Mouse (Mus musculus): ENCODE measurements around the gene Cmbl.

The Cmbl gene

DNA sequence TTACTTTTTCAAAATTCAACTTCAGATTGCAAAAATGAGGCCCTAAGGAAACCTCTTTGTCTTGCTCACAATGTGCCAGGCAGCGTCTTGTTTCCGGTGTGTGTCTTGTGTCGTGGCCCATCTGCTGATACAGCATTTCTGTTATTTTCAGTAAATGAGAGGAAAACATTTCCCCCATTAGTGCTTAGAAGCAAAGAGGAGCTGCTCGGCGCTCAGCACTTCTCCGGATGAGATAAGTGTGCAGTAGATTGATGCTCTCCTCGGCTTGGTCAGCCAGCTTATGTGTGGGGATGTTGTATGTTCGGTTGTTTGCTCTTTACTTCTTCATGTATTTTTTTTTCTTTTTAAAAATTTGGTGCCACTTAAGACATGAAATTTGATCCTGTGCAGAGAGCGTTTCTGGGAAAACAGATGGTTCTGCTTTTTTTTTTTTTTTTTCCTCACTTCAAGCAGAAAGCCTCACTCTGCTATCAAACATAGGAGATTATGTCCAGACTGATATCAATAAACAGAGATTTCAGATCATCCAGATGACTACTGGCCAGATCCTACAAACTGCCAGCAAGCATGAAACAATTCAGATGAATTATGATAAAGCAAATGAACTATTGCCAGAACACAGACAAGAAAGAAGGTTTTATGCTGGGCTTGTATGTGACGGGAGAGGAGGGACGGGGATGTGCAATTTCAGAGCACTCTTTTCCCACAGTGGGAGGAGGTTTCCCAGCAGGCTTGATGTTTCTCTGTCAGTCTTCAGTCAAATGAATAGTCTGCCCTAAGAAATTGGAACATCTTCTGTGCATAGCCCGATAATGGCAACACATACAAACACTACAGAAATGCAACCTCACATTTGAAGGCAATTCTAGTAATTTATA is 62.3 kb downstream of the Cmbl start:
- no peak for DNase-seq

DNA sequence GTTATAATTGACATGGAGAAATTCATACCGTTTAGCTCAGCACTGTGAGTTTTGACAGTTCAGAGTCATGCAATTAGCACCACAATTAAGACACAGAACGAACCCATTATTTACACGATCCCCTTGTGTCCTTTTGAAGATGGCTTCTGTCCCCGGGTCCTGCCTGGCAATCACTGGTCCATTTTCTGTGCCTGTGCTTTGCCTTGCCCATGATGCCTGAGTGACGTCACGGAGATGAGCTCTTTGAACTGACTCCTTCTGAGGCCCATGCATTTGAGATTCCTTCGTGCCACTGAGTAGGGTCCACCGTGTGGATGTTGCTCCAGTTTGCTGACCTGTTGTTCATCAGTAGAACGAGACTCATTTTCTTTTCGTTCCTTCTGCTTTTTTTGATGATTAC is 63.0 kb downstream of the Cmbl start:
- no peak for DNase-seq

DNA sequence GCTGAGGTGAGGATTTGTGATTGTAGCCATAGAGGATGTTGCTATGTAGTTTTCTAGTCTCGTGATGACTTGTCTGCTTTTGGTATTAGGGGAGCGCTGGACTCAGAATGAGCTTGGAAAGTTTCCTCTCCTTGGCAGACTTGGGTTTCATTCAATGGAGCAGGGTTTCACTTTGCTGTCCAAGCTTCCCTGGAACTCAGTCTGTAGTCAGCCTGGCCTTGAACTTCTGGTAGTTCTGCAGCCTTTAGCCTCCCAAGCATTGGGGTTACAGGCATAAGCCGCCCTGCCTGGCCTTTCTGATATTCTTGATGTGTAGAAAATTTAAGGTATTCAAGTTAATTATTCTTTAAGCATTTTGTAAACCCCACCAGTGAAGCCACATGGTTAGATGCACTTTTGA is 64.4 kb downstream of the Cmbl start:
- DNase-seq = no peak

- DNase-seq = no peak
Observed at GRCm38 (mm10) chr15:31631396-31631858, 66.2 kb downstream of the Cmbl start.

- DNase-seq = no peak
Observed at GRCm38 (mm10) chr15:31632478-31632877, 67.3 kb downstream of the Cmbl start.

DNA sequence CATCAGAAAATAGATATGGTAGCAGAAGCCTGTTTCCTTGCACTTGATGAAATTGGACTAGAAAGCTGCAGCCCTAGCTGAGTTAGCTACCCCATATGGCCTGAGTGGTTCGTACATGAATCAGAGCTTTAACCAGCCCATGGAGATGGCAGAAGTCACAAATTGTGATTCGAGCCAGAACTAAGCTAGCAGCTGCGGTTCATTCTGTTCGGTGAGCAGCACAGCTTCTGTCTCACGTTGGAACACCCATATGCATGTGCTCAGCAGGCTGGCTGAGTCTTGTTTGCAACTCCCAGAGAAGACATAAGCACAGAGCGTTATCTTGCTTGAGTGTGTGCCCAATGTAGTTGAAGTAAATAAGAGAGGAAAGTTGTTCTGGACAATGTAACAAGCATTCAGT is 69.4 kb downstream of the Cmbl start:
- DNase-seq = no peak

- no peak for DNase-seq
Observed at GRCm38 (mm10) chr15:31636091-31636595, 71.0 kb downstream of the Cmbl start.
